Mouse (Mus musculus) embryonic facial prominence, embryonic 12.5 days (tissue): ENCODE data around the gene Dusp16. TPM values are rescaled to one million over a fixed set of nuclear protein-coding genes. Genes with fewer than 3 reads are reported as not detected.

Experiments
- ATAC-seq: fragments of 200-750 bp; cut with Nextera tagmentation; 2 replicates; pipeline ENCODE4 v1.8.0; 2017; ENCODE audit not compliant: insufficient number of reproducible peaks, insufficient read depth, low FRiP score, low TSS enrichment
- H3K27ac ChIP-seq: fragments of 300-500 bp; sonication (generic); 2 replicates; pipeline ENCODE4 v1.5.1; 2016; ENCODE audit warnings: mild to moderate bottlenecking
- H3K27me3 ChIP-seq: fragments of 300-500 bp; sonication (generic); 2 replicates; pipeline ENCODE4 v1.6.1; 2016; ENCODE audit warnings: mild to moderate bottlenecking, moderate library complexity
- H3K36me3 ChIP-seq: fragments of 300-500 bp; sonication (generic); 2 replicates; pipeline ENCODE4 v1.6.1; 2016; ENCODE audit warnings: mild to moderate bottlenecking
- H3K4me1 ChIP-seq: fragments of 300-500 bp; sonication (generic); 2 replicates; pipeline ENCODE4 v1.6.1; 2016
- H3K4me2 ChIP-seq: fragments of 300-500 bp; sonication (generic); replicated peaks from 2 replicates; pipeline ENCODE4 v1.6.1; 2016; ENCODE audit warnings: mild to moderate bottlenecking, moderate library complexity
- H3K4me3 ChIP-seq: fragments of 300-500 bp; sonication (generic); 2 replicates; pipeline ENCODE4 v1.5.1; 2016; ENCODE audit warnings: mild to moderate bottlenecking
- H3K9ac ChIP-seq: fragments of 300-500 bp; sonication (generic); 2 replicates; pipeline ENCODE4 v1.6.1; 2016; ENCODE audit warnings: mild to moderate bottlenecking, moderate library complexity
- H3K9me3 ChIP-seq: fragments of 300-500 bp; sonication (generic); 2 replicates; pipeline ENCODE4 v1.6.1; 2016; ENCODE audit warnings: mild to moderate bottlenecking, moderate library complexity
- WGBS: fragments of 180-500 bp; shearing (Covaris S2); methylation state at CpG from one replicate; pipeline ENCODE4 v1.1.7; 2016; 5-methylcytosine and 5-hydroxymethylcytosine counted together
- polyA plus RNA-seq: library from polyadenylated mRNA; unstranded; fragments of >200 nt; fragmentation: Nextera tagmentation; extraction: Ambion mirVana; gene quantifications from 2 replicates; pipeline ENCODE4 v1.2.1, GENCODE M21; 2016

Gene Dusp16
- polyA plus RNA-seq = 15.6 and 18.3 TPM in 2 replicates

GRCm38 (mm10) chr6:134792141-134793045 lies at the start of gene Dusp16:
TSS of gene Dusp16 (minus strand) at chr6:134792625.
- peak within 1 kb of the TSS; percentile 70 for H3K4me3 ChIP-seq
- peak within 1 kb of the TSS; percentile 96 for H3K27ac ChIP-seq
- H3K4me2 ChIP-seq = peak within 1 kb of the TSS; percentile 64
- ATAC-seq = peak; percentile 79
- no peaks in the 10 kb centered on the region for H3K9me3 ChIP-seq
- H3K36me3 ChIP-seq = no peaks in the 10 kb centered on the region
- peak within 1 kb of the TSS; percentile 90 for H3K9ac ChIP-seq
- H3K4me1 ChIP-seq = peaks cover 16% of the 10 kb centered on the region
- whole genome bisulfite sequencing = 1% methylated on average over 57 of the region's 108 CpGs
- no peaks in the 10 kb centered on the region for H3K27me3 ChIP-seq

- no peak for ATAC-seq
- H3K9ac ChIP-seq = no peak overlapping the region
- H3K9me3 ChIP-seq = no peaks in the 10 kb centered on the region
- no peak overlapping the region for H3K4me2 ChIP-seq
- H3K4me3 ChIP-seq = no peak overlapping the region
- no peaks in the 10 kb centered on the region for H3K4me1 ChIP-seq
- H3K36me3 ChIP-seq = no peaks in the 10 kb centered on the region
- H3K27ac ChIP-seq = no peak overlapping the region
- H3K27me3 ChIP-seq = no peaks in the 10 kb centered on the region
- 74% methylated on average over 2 of the region's 2 CpGs for WGBS
Measured at GRCm38 (mm10) chr6:134840346-134840745, 47.9 kb upstream of the Dusp16 start.

- ATAC-seq = no peak
- Histone ChIP-seq H3K9me3 (no peaks in the 10 kb centered on the region), H3K27ac (no peak overlapping the region), H3K4me2 (no peak overlapping the region), H3K36me3 (no peaks in the 10 kb centered on the region), H3K27me3 (no peaks in the 10 kb centered on the region), H3K9ac (no peak overlapping the region), H3K4me1 (no peaks in the 10 kb centered on the region), H3K4me3 (no peak overlapping the region)
- WGBS = 85% methylated on average over 4 of the region's 4 CpGs
Measured at GRCm38 (mm10) chr6:134838111-134838510, 45.7 kb upstream of the Dusp16 start.

GRCm38 (mm10) chr6:134834585-134835251 lies 42.3 kb upstream of the Dusp16 start:
- no peak overlapping the region for H3K4me3 ChIP-seq
- no peaks in the 10 kb centered on the region for H3K36me3 ChIP-seq
- H3K9ac ChIP-seq = no peak overlapping the region
- 76% methylated on average over 9 of the region's 9 CpGs for WGBS
- H3K27me3 ChIP-seq = no peaks in the 10 kb centered on the region
- no peak overlapping the region for H3K4me2 ChIP-seq
- H3K4me1 ChIP-seq = no peaks in the 10 kb centered on the region
- no peak overlapping the region for H3K27ac ChIP-seq
- ATAC-seq = no peak
- no peaks in the 10 kb centered on the region for H3K9me3 ChIP-seq

GRCm38 (mm10) chr6:134830776-134831175 lies 38.4 kb upstream of the Dusp16 start:
- WGBS = 3% methylated on average over 10 of the region's 10 CpGs

GRCm38 (mm10) chr6:134829786-134830700 lies 37.6 kb upstream of the Dusp16 start, which contains the start of gene Crebl2:
TSS of gene Crebl2 (plus strand) at chr6:134830154.
- ATAC-seq = peak; percentile 98
- Histone ChIP-seq H3K9me3 (no peaks in the 10 kb centered on the region), H3K4me2 (peak within 1 kb of the TSS; percentile 85), H3K4me1 (peaks cover 6% of the 10 kb centered on the region; the same call in 1 of the 2 replicates), H3K4me3 (peak within 1 kb of the TSS; percentile 64), H3K27me3 (no peaks in the 10 kb centered on the region), H3K27ac (peak within 1 kb of the TSS; percentile 80), H3K9ac (peak within 1 kb of the TSS; percentile 65), H3K36me3 (no peaks in the 10 kb centered on the region)
- under 1% methylated on average over 58 of the region's 58 CpGs for WGBS

More at GRCm38 (mm10) chr6:134830776-134831175, 38.4 kb upstream of the Dusp16 start:
- peak overlapping the region; percentile 85 for H3K4me2 ChIP-seq
- no peaks in the 10 kb centered on the region for H3K27me3 ChIP-seq
- peak overlapping the region; percentile 64 for H3K4me3 ChIP-seq
- H3K9me3 ChIP-seq = no peaks in the 10 kb centered on the region
- ATAC-seq = no peak
- H3K36me3 ChIP-seq = no peaks in the 10 kb centered on the region
- peaks cover 6% of the 10 kb centered on the region; the same call in 1 of the 2 replicates for H3K4me1 ChIP-seq
- H3K9ac ChIP-seq = peak overlapping the region; percentile 61
- H3K27ac ChIP-seq = no peak overlapping the region

- Histone ChIP-seq H3K36me3 (no peaks in the 10 kb centered on the region), H3K4me1 (no peaks in the 10 kb centered on the region), H3K9ac (no peak overlapping the region), H3K4me2 (no peak overlapping the region), H3K27me3 (no peaks in the 10 kb centered on the region), H3K9me3 (no peaks in the 10 kb centered on the region), H3K27ac (no peak overlapping the region), H3K4me3 (no peak overlapping the region)
- WGBS = 69% methylated on average over 10 of the region's 10 CpGs
- ATAC-seq = no peak
Measured at GRCm38 (mm10) chr6:134822844-134823243, 30.4 kb upstream of the Dusp16 start.

- no peaks in the 10 kb centered on the region for H3K27me3 ChIP-seq
- H3K27ac ChIP-seq = no peak overlapping the region
- no peaks in the 10 kb centered on the region for H3K36me3 ChIP-seq
- no peaks in the 10 kb centered on the region for H3K9me3 ChIP-seq
- H3K4me2 ChIP-seq = no peak overlapping the region
- 68% methylated on average over 6 of the region's 6 CpGs for WGBS
- H3K4me1 ChIP-seq = no peaks in the 10 kb centered on the region
- no peak overlapping the region for H3K4me3 ChIP-seq
- no peak overlapping the region for H3K9ac ChIP-seq
- ATAC-seq = no peak
Measured at GRCm38 (mm10) chr6:134820411-134820810, 28.0 kb upstream of the Dusp16 start.

- WGBS = 42% methylated on average over 5 of the region's 5 CpGs
- Histone ChIP-seq H3K27ac (no peak overlapping the region), H3K9ac (no peak overlapping the region), H3K4me1 (no peaks in the 10 kb centered on the region), H3K36me3 (no peaks in the 10 kb centered on the region), H3K4me3 (no peak overlapping the region), H3K4me2 (no peak overlapping the region), H3K27me3 (no peaks in the 10 kb centered on the region), H3K9me3 (no peaks in the 10 kb centered on the region)
- no peak for ATAC-seq
Measured at GRCm38 (mm10) chr6:134819741-134820140, 27.3 kb upstream of the Dusp16 start.

- H3K9ac ChIP-seq = no peak overlapping the region
- H3K4me1 ChIP-seq = no peaks in the 10 kb centered on the region
- no peak overlapping the region; the same call in 1 of the 2 replicates for H3K27ac ChIP-seq
- WGBS = 59% methylated on average over 12 of the region's 12 CpGs
- ATAC-seq = no peak
- no peaks in the 10 kb centered on the region for H3K9me3 ChIP-seq
- H3K36me3 ChIP-seq = no peaks in the 10 kb centered on the region
- no peaks in the 10 kb centered on the region for H3K27me3 ChIP-seq
- H3K4me2 ChIP-seq = no peak overlapping the region
- H3K4me3 ChIP-seq = no peak overlapping the region
Measured at GRCm38 (mm10) chr6:134817051-134817928, 24.9 kb upstream of the Dusp16 start.
